Mouse (Mus musculus): ENCODE data around the gene Mypop.

- TF ChIP-seq EP300 (IDR thresholded peaks at IDR 0.05; ENCODE audit: low read depth) (no peak), CTCF (IDR thresholded peaks at IDR 0.05; ENCODE audit: low read depth) (0 out of 2 replicates have a peak, but pooled peaks have one; percentile 3)
Observed at GRCm38 (mm10) chr7:19004631-19005079, 13.6 kb downstream of the Mypop start.
